In the genomic region with DNA sequence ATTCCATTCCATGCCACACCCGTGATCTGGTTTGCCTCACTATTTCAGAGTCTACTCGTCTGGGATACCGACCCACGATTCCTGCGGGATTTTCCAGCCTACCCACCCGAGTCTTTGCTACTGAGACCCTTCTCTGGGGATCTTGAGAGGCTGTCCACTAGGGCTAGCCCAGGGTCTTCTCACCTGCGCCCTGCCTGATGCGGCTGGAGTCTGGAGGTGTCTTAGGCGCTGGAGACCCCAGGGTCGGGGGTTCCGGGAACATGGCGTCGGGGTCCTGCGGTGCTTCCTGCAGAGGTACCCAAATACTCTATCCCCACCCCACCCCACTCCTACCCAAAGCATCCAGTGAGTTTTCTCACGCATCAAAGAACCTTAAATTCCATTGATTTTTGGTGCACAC, we compare ENCODE assay signal across 10 mouse cellular contexts. TPM values are rescaled to one million over a fixed set of nuclear protein-coding genes. Genes with fewer than 3 reads are reported as not detected.
DNase-seq lines count a peak whose midpoint lies in the region; ATAC-seq and TF ChIP-seq lines count a peak whose summit lies in the region.
"Had no signal": no experiment of that assay in that cellular context is flagged by ENCODE, and none has a peak within 500 bp of the region (broad histone marks: within the 10 kb centered on the region; RNA-seq: fewer than 3 reads in every experiment).

No protein-coding gene starts in this region.

- no peak overlapping the region for H3K9ac ChIP-seq in heart, postnatal 0 days (replicated peaks; ENCODE audit: low read depth, low read length)
- peak overlapping the region; percentile 57; the same call in 1 of the 2 replicates for H3K9ac ChIP-seq in forebrain, embryonic 11.5 days (ENCODE audit: low read length)
- no peak overlapping the region for H3K9ac ChIP-seq in limb, embryonic 12.5 days (replicated peaks)

- ATAC-seq in heart, postnatal 0 days (ENCODE audit: insufficient read depth, low read depth), result 0 out of 2 replicates have a peak, but pooled peaks have one; percentile 12
- peak; percentile 40 for ATAC-seq in forebrain, embryonic 11.5 days (replicated peaks; ENCODE audit: low FRiP score)
- peak; percentile 13; the same call in 1 of the 2 replicates for ATAC-seq in limb, embryonic 12.5 days (ENCODE audit: insufficient number of reproducible peaks, insufficient read depth, low FRiP score, low TSS enrichment, low read depth)

- 59% methylated on average over 15 of the region's 15 CpGs for WGBS in heart, postnatal 0 days
- WGBS in forebrain, embryonic 11.5 days, result 72% methylated on average over 15 of the region's 15 CpGs
- 75% methylated on average over 15 of the region's 15 CpGs for WGBS in limb, embryonic 12.5 days

- H3K36me3 ChIP-seq in heart, postnatal 0 days (replicated peaks; ENCODE audit: control insufficient read depth, insufficient read depth, low read length), result no peaks in the 10 kb centered on the region
- no peaks in the 10 kb centered on the region for H3K36me3 ChIP-seq in E14TG2a.4 (ENCODE audit: insufficient read depth, low read length)
- H3K36me3 ChIP-seq in forebrain, embryonic 11.5 days (ENCODE audit: control insufficient read depth, insufficient read depth, low read length), result no peaks in the 10 kb centered on the region
- H3K36me3 ChIP-seq in limb, embryonic 12.5 days, result no peaks in the 10 kb centered on the region

- no peak overlapping the region; the same call in 1 of the 2 replicates for H3K4me2 ChIP-seq in heart, postnatal 0 days (ENCODE audit: low read depth, low read length)
- peak overlapping the region; percentile 76 for H3K4me2 ChIP-seq in forebrain, embryonic 11.5 days (ENCODE audit: low read depth, low read length, severe bottlenecking)
- H3K4me2 ChIP-seq in limb, embryonic 12.5 days, result peak overlapping the region; percentile 72

- no peak for TF ChIP-seq CTCF in heart, postnatal 0 days (IDR thresholded peaks at IDR 0.05; ENCODE audit: low read depth)
- TF ChIP-seq CTCF in E14TG2a.4 (conservative IDR thresholded peaks at IDR 0.05; ENCODE audit: low read length), result no peak

- no peaks in the 10 kb centered on the region for H3K9me3 ChIP-seq in heart, postnatal 0 days (replicated peaks; ENCODE audit: control insufficient read depth, low read length)
- no peaks in the 10 kb centered on the region for H3K9me3 ChIP-seq in E14TG2a.4 (ENCODE audit: low read length)
- H3K9me3 ChIP-seq in forebrain, embryonic 11.5 days (ENCODE audit: control insufficient read depth, low read length), result no peaks in the 10 kb centered on the region
- no peaks in the 10 kb centered on the region for H3K9me3 ChIP-seq in limb, embryonic 12.5 days

- H3K27ac ChIP-seq in heart, postnatal 0 days (ENCODE audit: low read depth), result no peak overlapping the region
- no peak overlapping the region for H3K27ac ChIP-seq in forebrain, embryonic 11.5 days (ENCODE audit: low read depth, low read length)
- H3K27ac ChIP-seq in limb, embryonic 12.5 days, result no peak overlapping the region

- H3K4me3 ChIP-seq in heart, postnatal 0 days (ENCODE audit: low read depth, low read length), result no peak overlapping the region
- H3K4me3 ChIP-seq in E14TG2a.4 (replicated peaks; ENCODE audit: low read length), result peak overlapping the region; percentile 72
- peak overlapping the region; percentile 41; the same call in 1 of the 2 replicates for H3K4me3 ChIP-seq in forebrain, embryonic 11.5 days (ENCODE audit: low read depth, low read length)
- H3K4me3 ChIP-seq in limb, embryonic 12.5 days (replicated peaks), result no peak overlapping the region

- no peak for DNase-seq in heart, postnatal 0 days (ENCODE audit: low spot score)
- DNase-seq in heart, adult 18-20 months, result no peak
- DNase-seq in forebrain, embryonic 11.5 days (ENCODE audit: low spot score), result no peak
- no peak for DNase-seq in adrenal gland, postnatal 36 days
- no peak for DNase-seq in layer of hippocampus, adult 11-12 months (ENCODE audit: low spot score)
- DNase-seq in urinary bladder, postnatal 14 days (ENCODE audit: low spot score), result no peak
- DNase-seq: thymus, postnatal 25 days had no signal

- peaks cover 19% of the 10 kb centered on the region for H3K27me3 ChIP-seq in heart, postnatal 0 days (ENCODE audit: control insufficient read depth, insufficient read depth, low read length)
- peaks cover 30% of the 10 kb centered on the region for H3K27me3 ChIP-seq in E14TG2a.4 (ENCODE audit: insufficient read depth, low read length)
- no peaks in the 10 kb centered on the region for H3K27me3 ChIP-seq in forebrain, embryonic 11.5 days (ENCODE audit: control insufficient read depth, insufficient read depth, low read length)
- H3K27me3 ChIP-seq in limb, embryonic 12.5 days, result peaks cover 21% of the 10 kb centered on the region; the same call in 1 of the 2 replicates

- no peak for TF ChIP-seq EP300 in heart, postnatal 0 days (IDR thresholded peaks at IDR 0.05; ENCODE audit: low read depth)

- no peaks in the 10 kb centered on the region for H3K4me1 ChIP-seq in heart, postnatal 0 days (ENCODE audit: control insufficient read depth, insufficient read depth)
- peaks cover 29% of the 10 kb centered on the region for H3K4me1 ChIP-seq in E14TG2a.4 (replicated peaks; ENCODE audit: low read depth, low read length)
- H3K4me1 ChIP-seq in forebrain, embryonic 11.5 days (replicated peaks; ENCODE audit: control insufficient read depth, insufficient read depth, low read length), result peaks cover 6% of the 10 kb centered on the region
- H3K4me1 ChIP-seq in limb, embryonic 12.5 days (replicated peaks), result peaks cover 8% of the 10 kb centered on the region

RNA-seq across cellular contexts. Expression of gene Syt5, which starts 1.3 kb away (rescaled TPM):
- 0.23 and 1.4 TPM in 2 replicates for total RNA-seq in heart, postnatal 0 days (2014; rRNA removed; ENCODE audit: low replicate concordance)
- polyA plus RNA-seq in heart, postnatal 0 days (2015; fragmentation: Nextera tagmentation; extraction: Ambion mirVana), result 0.70 and 0.92 TPM in 2 replicates
- 1 to 10 TPM in 1 of 2 experiments, under 1 TPM in 1; 0.36 to 1.3 TPM for total RNA-seq in heart, adult 18-20 months (2021)
- polyA plus RNA-seq in forebrain, embryonic 11.5 days (2014; fragmentation: Nextera tagmentation; extraction: Ambion mirVana), result 13.5 and 15.3 TPM in 2 replicates
- polyA plus RNA-seq in limb, embryonic 12.5 days (2016; fragmentation: Nextera tagmentation; extraction: Ambion mirVana), result 6.6 and 6.8 TPM in 2 replicates
- 1 to 10 TPM; 6.4 to 9.5 TPM for total RNA-seq in adrenal gland, postnatal 36 days (2021)
- total RNA-seq: hematopoietic stem cell, adult 5-6 weeks had no signal

RNA-seq across cellular contexts. Expression of gene Dnaaf3, which starts 13.8 kb away (rescaled TPM):
- 0.11 and 2.6 TPM in 2 replicates for total RNA-seq in heart, postnatal 0 days (2014; rRNA removed; ENCODE audit: low replicate concordance)
- 0.60 and 0.63 TPM in 2 replicates for polyA plus RNA-seq in heart, postnatal 0 days (2015; fragmentation: Nextera tagmentation; extraction: Ambion mirVana)
- 1 to 10 TPM; 2.0 to 2.5 TPM for total RNA-seq in heart, adult 18-20 months (2021)
- 1.4 and 2.0 TPM in 2 replicates for polyA plus RNA-seq in forebrain, embryonic 11.5 days (2014; fragmentation: Nextera tagmentation; extraction: Ambion mirVana)
- polyA plus RNA-seq in limb, embryonic 12.5 days (2016; fragmentation: Nextera tagmentation; extraction: Ambion mirVana), result 3.7 and 4.1 TPM in 2 replicates
- total RNA-seq in adrenal gland, postnatal 36 days (2021), result 1 to 10 TPM in 1 of 2 experiments, under 1 TPM in 1; 0.70 to 1.2 TPM

RNA-seq across cellular contexts. Expression of gene Tnni3, which starts 22.0 kb away (rescaled TPM):
- 4,764 and 5,473 TPM in 2 replicates for total RNA-seq in heart, postnatal 0 days (2014; rRNA removed; ENCODE audit: low replicate concordance)
- polyA plus RNA-seq in heart, postnatal 0 days (2015; fragmentation: Nextera tagmentation; extraction: Ambion mirVana), result 8,811 and 8,917 TPM in 2 replicates
- over 10,000 TPM; 10,363 to 11,433 TPM for total RNA-seq in heart, adult 18-20 months (2021)
- 1.8 and 2.4 TPM in 2 replicates for polyA plus RNA-seq in forebrain, embryonic 11.5 days (2014; fragmentation: Nextera tagmentation; extraction: Ambion mirVana)
- polyA plus RNA-seq in limb, embryonic 12.5 days (2016; fragmentation: Nextera tagmentation; extraction: Ambion mirVana), result 4.3 and 5.7 TPM in 2 replicates
- total RNA-seq in adrenal gland, postnatal 36 days (2021), result under 1 TPM; 0.56 to 0.76 TPM

RNA-seq across cellular contexts. Expression of gene Tnnt1, which starts 29.9 kb away (rescaled TPM):
- total RNA-seq in heart, postnatal 0 days (2014; rRNA removed; ENCODE audit: low replicate concordance), result 27.4 and 28.3 TPM in 2 replicates
- 93.7 and 106 TPM in 2 replicates for polyA plus RNA-seq in heart, postnatal 0 days (2015; fragmentation: Nextera tagmentation; extraction: Ambion mirVana)
- 10 to 100 TPM; 20.9 to 22.2 TPM for total RNA-seq in heart, adult 18-20 months (2021)
- 4.2 and 5.6 TPM in 2 replicates for polyA plus RNA-seq in forebrain, embryonic 11.5 days (2014; fragmentation: Nextera tagmentation; extraction: Ambion mirVana)
- polyA plus RNA-seq in limb, embryonic 12.5 days (2016; fragmentation: Nextera tagmentation; extraction: Ambion mirVana), result 186 and 195 TPM in 2 replicates
- total RNA-seq in adrenal gland, postnatal 36 days (2021), result 1 to 10 TPM; 1.0 to 1.8 TPM

RNA-seq across cellular contexts. Expression of gene Ppp1r12c, which starts 44.6 kb away (rescaled TPM):
- 89.1 and 105 TPM in 2 replicates for total RNA-seq in heart, postnatal 0 days (2014; rRNA removed; ENCODE audit: low replicate concordance)
- polyA plus RNA-seq in heart, postnatal 0 days (2015; fragmentation: Nextera tagmentation; extraction: Ambion mirVana), result 22.5 and 24.2 TPM in 2 replicates
- total RNA-seq in heart, adult 18-20 months (2021), result 10 to 100 TPM; 54.6 to 62.1 TPM
- polyA plus RNA-seq in forebrain, embryonic 11.5 days (2014; fragmentation: Nextera tagmentation; extraction: Ambion mirVana), result 46.8 and 48.6 TPM in 2 replicates
- polyA plus RNA-seq in limb, embryonic 12.5 days (2016; fragmentation: Nextera tagmentation; extraction: Ambion mirVana), result 65.3 and 70.3 TPM in 2 replicates
- total RNA-seq in adrenal gland, postnatal 36 days (2021), result 100 to 1,000 TPM in 1 of 2 experiments, 10 to 100 TPM in 1; 74.6 to 112 TPM

Comparison
In these comparisons a context has a peak if more than half of its experiments do, and no peak if none do; other contexts are left out.
1. H3K4me3 ChIP-seq: peak in E14TG2a.4 (single experiment) and forebrain, embryonic 11.5 days (single experiment); none in heart, postnatal 0 days (single experiment) and limb, embryonic 12.5 days (single experiment).
2. RNA of gene Tnni3, which starts 22.0 kb away (total RNA-seq): 10,363 to 11,433 TPM in heart, adult 18-20 months and 4,764 to 5,473 TPM in heart, postnatal 0 days; 0.56 to 0.76 TPM in adrenal gland, postnatal 36 days; every median in the first group is over 1,000 times any median in the second.
3. Peak in every context shown above with its lines, with median percentiles within 50 percentile points of each other: ATAC-seq.